Mouse (Mus musculus) adrenal gland, postnatal 4 days (tissue): Measurements from ENCODE around the gene Snrpe. TPM values are rescaled to one million over a fixed set of nuclear protein-coding genes. Genes with fewer than 3 reads are reported as not detected.

ENCODE experiments used
- DNase-seq, 2 experiments: peaks; one replicate each; pipeline ENCODE4 v3.0.0; 2021 to 2022; ENCODE audit warnings: low spot score in 2 of 2, mixed read lengths in 2 of 2
- long read RNA-seq, 2 experiments: library from polyadenylated mRNA; stranded (forward); transcript quantifications; one replicate each; pipeline ENCODE4 v2.0.0; 2021
- total RNA-seq, 2 experiments: library from RNA; stranded (reverse); gene quantifications; 2 replicates each; pipeline ENCODE4 v1.2.3; 2021

Gene Snrpe
- total RNA-seq, result 100 to 1,000 TPM; 183 to 190 TPM
- long read RNA-seq, experiment 1, transcript Snrpe-206 (4 exons, 653 nt), result minor isoform, 6 of 139 reads
- long read RNA-seq, experiment 1, transcript Snrpe-204 (5 exons, 503 nt), result major isoform, 121 of 139 reads
- long read RNA-seq, experiment 1, partial matches to known transcripts, result 9 of 139 reads
- long read RNA-seq, experiment 1, other reads (novel, unspliced or antisense), result 2 of 139 reads
- long read RNA-seq, experiment 2, transcript Snrpe-204 (5 exons, 503 nt), result major isoform, 100 of 131 reads
- long read RNA-seq, experiment 2, transcript Snrpe-206 (4 exons, 653 nt), result minor isoform, 7 of 131 reads
- long read RNA-seq, experiment 2, partial matches to known transcripts, result 18 of 131 reads
- long read RNA-seq, experiment 2, other reads (novel, unspliced or antisense), result 3 of 131 reads

- DNase-seq, result peak; percentile 88 to 98
Measured at GRCm38 (mm10) chr1:133609771-133610502, at the start of gene Snrpe. Gene Snrpe, minus strand, starts transcription at chr1:133610291.

GRCm38 (mm10) chr1:133658878-133659277 lies 48.8 kb upstream of the Snrpe start:
- no peak for DNase-seq

DNA sequence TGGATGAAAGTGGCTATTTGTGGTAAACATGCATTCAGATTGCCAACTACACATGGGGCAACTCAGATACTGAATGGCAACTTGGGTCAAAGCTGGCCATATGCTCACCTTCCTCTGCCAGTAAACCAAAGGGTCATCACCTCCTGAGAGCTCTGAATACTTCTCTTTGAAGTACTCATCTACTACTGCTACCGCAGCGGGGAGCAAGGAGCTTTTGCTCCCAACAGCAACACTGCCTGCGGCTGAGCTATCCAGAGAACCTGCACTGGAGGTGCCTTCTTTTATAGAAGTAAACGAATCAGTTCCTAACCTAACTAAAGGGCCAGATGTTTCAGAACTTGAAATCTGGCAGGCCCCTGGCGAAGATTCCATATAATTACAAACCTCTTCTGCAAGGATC lies 46.7 kb upstream of the Snrpe start:
- DNase-seq, result no peak

- DNase-seq, result no peak
Measured at GRCm38 (mm10) chr1:133653033-133653432, 42.9 kb upstream of the Snrpe start.

- DNase-seq, result no peak
Measured at GRCm38 (mm10) chr1:133650288-133651055, 40.4 kb upstream of the Snrpe start.

DNA sequence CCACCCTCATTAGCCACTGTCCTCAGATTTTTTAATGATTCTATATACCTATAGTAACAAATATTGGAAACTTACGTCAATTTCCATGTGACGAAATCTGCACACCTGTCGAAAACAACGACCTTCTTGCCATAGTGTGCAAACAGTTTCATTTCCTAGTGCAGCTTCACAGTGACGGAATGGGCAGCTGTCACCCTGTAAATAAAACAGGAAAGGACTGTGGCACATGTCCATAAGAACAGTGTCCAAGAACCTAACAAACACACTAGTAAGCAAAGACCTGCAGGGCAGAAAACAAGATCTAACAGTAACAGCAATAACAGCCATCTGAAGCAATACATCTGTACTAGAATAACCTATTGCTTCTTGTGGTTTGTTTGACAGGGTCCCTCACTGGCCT lies 35.6 kb upstream of the Snrpe start:
- no peak for DNase-seq

GRCm38 (mm10) chr1:133641163-133641562 lies 31.1 kb upstream of the Snrpe start:
- no peak for DNase-seq

GRCm38 (mm10) chr1:133638517-133638916 lies 28.4 kb upstream of the Snrpe start:
- no peak for DNase-seq

DNA sequence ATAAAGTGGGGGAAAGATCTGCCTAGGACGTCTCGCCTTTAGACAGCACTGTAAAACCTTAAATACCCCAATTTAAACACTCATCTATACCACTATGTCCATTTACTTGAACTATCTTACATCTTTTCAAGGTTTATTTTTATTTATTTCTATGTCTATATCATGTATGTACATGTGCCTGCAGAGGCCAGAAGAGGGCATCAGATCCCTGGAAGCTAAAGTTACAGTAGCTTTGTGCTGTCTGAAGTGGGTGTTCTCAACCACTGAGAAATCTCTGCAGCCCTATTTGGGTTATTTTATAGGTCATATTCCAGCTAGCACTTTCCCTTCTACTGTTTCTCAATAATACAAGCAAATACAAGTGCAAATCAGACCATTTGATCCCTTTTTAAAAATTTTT lies 22.1 kb upstream of the Snrpe start:
- no peak for DNase-seq

DNA sequence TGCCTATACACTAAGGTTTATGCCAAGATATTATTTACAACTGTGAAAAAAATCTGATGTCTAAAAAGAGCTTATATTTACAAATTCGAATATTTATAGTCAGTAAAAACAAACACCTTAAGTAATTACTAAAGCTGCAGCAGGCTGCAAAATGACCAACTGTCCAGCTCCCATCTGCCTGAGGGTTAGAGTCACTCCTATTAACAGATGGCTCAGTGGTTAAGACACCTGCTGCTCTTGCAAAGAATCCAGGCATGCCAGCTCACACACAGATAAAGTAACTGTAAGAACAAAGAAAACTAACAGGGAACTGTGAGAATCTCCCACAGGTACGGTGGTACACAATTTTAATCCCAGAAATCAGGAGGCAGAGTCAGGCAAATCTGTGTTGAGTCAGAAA lies 15.0 kb upstream of the Snrpe start:
- no peak for DNase-seq

- DNase-seq, result no peak
Measured at GRCm38 (mm10) chr1:133618311-133618710, 8.2 kb upstream of the Snrpe start.

- DNase-seq, result no peak
Measured at GRCm38 (mm10) chr1:133617908-133618307, 7.8 kb upstream of the Snrpe start.

DNA sequence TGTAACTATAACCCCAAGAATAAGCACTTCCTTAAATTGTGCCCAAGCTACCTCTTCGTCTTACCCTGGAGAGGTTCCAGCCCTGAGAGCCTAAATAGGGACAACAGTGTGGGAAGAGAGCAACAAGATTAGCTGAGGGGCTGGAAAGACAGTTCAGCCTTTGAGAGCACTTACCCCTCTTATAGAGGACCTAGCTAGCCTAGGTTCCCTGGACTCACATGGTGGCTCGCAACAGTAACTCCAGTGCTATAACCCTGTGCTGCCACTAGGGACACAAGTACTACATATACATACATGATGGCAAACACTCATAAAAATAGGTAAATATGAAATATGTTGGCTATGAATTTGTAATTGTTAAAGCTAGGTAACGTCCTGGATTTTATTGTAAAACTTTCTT lies 3.7 kb upstream of the Snrpe start:
- DNase-seq, result no peak

GRCm38 (mm10) chr1:133611436-133611835 lies 1.3 kb upstream of the Snrpe start:
- DNase-seq, result no peak

DNA sequence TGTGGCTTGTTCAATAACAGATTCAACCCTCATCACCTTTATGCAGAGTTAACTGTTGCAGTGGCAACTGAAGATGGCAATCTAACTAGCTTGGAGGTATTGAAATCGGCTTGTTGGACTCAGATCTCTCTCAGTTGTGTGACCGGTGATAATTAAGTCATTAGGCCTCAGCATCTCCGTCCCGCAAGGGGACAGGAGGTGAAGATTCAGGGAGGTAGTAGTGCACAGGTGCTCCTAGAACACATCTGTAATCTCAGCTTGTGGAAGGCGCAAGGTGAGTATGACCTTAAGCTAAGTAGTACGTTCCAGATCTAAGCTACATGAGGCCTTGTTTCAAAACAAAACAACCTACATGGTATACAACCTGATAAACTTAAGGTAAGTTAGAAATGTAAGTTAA lies 510 bp upstream of the Snrpe start:
- DNase-seq, result no peak

- DNase-seq, result no peak
Measured at GRCm38 (mm10) chr1:133603174-133603573, 6.9 kb downstream of the Snrpe start.

- no peak for DNase-seq
Measured at GRCm38 (mm10) chr1:133596298-133597007, 13.6 kb downstream of the Snrpe start.

DNA sequence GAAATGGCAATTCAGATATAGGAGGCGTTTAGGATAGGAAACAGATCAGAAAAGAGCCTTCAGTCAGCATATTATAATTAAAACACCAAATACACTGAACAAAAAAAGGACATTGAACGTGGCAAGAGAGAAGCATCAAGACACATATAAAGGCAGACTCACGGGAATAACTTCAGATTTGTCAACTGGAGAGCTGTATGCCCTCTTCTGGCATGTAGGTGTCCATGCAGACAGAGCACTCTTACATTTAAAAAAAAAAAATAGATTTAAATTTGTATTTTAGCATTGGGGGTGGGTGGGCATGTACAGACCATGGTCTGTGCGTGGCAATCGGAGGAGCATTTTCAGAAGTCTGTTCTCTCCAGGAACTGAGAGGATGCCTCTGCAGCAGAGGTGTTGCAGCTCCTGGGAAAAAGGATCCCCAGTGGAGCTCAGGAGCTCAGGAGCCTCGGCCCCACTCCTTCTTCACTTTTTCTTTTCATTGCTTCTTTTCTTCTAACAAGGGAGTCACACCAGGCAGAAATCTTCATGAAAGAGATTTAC lies 24.0 kb downstream of the Snrpe start:
- no peak for DNase-seq

- no peak for DNase-seq
Measured at GRCm38 (mm10) chr1:133571293-133571692, 38.8 kb downstream of the Snrpe start.
